Mouse (Mus musculus): ENCODE results near the gene Tgfbr3.

- TF ChIP-seq EP300 (IDR thresholded peaks at IDR 0.05; ENCODE audit: low read depth) (no peak), CTCF (IDR thresholded peaks at IDR 0.05; ENCODE audit: low read depth) (no peak)
Measured at GRCm38 (mm10) chr5:107201509-107202182, 87.8 kb downstream of the Tgfbr3 start.
